Mouse (Mus musculus): ENCODE data around the gene Gm45234.
"Not testable (repeated sequence)": the region's sequence is repeated elsewhere in the genome, so short reads cannot be mapped to it uniquely, and the experiment has no call there.

Gene Gm45234

GRCm38 (mm10) chr6:124755831-124756595, at the start of gene Gm45234, which contains the start of gene Atn1:
Gene Gm45234, minus strand, starts transcription at chr6:124756021.
Gene Atn1, minus strand, starts transcription at chr6:124756524.
- in situ Hi-C loops (cut with MboI, MseI): loop anchor here in 1 of 2 experiments (5.0 kb wide), 1 partner anchor 44 kb away; the partner anchor contains the start of genes Emg1 and Phb2

DNA sequence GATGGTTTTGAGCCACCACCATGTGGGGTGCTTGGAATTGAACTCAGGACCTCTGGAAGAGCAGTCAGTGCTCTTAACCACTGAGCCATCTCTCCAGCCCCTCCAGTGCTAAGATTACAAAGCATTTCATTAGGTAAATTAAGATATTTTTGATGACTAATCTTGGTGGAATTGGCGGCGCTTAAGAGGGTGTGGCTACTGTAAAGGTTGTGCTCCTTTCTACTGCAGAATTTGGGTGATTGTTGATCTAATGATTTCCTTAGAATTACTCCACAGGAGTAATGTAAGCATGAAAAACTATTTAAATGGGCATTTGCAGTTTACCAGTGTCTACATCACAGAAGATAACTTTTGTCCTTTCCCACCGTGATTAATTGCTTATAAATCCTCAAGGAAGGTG, 48.5 kb upstream of the Gm45234 start:
- in situ Hi-C loops (cut with MboI, MseI): no loop called here

DNA sequence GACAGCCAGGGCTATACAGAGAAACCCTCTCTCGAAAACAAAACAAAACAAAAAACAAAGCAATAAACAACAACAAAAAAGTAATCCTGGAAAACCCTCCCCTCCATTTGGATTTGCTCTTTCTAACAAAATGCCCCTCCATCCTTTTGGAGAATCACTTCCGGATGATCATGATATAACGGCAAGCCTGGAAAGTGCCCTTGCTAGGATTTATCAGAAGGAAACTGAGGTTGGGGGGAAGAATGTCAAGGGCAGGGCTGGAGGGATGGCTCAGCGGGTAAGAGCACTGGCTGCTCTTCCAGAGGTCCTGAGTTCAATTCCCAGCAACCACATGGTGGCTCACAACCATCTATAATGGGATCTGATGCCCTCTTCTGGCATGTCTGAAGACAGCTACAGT, 47.9 kb upstream of the Gm45234 start:
- in situ Hi-C loops (cut with MboI, MseI): not testable (repeated sequence)

DNA sequence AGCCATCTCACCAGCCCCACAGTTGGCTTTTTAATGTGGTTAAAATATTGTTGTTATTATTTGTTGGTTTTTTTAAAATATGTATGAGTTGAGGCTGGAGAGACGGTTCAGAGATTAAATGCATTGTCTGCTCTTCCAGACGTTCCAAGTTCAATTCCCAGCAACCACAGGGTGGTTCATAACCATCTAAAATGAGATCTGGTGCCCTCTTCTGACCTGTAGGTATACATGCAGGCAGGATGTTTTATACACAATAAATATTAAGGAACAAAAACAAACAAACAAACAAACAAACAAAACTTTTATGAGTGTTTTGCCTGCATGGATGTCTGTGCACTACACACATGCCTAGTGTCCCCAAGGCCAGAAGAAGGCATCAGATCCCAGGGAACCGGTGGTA, 47.2 kb upstream of the Gm45234 start:
- in situ Hi-C loops (cut with MboI, MseI): no loop called here

DNA sequence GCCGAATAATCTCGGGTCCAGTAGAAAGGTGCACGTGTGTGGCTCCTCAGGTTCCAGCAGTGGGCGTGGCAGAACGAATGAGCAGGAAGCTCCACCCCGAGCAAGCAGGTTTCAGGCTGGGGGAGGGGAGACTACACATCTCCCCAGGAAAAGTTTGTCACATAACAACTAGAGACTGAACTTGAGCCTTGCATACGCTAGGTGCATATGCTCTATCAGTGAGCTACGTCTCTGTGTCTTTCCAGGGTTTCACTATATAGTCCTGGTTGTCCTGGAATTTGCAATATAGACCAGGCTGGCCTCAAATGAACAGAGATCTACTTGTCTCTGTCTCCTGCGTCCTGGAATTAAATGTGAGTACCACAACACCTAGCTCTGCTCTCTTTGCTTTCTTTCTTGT, 46.6 kb upstream of the Gm45234 start:
- in situ Hi-C loops (cut with MboI, MseI): not testable (repeated sequence)

DNA sequence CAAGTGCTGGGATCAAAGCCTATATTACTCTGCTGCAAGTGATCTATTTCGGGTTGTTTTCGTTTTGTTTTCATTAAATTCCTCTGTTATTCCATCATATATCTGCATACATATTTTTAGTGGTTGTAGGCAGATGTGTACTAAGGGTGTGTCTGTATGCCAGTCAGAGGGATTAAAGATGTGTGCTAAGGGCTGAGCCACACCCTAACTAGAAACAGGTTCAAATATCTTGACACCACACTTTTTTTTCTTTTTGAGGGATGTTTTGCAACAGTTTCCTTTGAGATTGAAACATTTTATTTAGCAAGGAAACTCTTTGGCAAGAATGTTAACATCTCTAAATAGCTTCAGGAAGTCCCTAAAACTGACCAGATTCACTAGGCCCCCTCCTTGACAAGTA, 40.4 kb upstream of the Gm45234 start:
- in situ Hi-C loops (cut with MboI, MseI): loop anchor here in 1 of 2 experiments (25.0 kb wide), 1 partner anchor 759 kb away; no protein-coding TSS in a partner anchor

DNA sequence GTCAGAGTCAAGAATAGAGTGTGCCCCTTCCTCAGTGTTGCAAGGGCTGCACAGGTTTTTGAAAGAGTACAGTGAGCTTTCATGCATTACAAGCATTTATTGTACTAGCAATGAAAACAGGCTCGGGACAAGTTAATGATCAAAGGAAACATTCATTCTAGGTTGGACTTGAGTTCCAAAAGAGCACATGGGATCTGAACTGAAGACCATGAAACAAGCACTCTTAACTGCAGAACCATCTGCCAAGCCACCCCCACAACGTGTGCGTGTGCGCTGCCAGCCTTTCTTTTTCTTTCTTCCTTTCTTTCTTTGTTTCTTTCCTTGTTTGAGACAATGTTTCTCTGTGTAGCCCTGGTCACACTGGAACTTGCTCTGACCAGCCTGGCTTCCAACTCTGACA, 40.0 kb upstream of the Gm45234 start:
- in situ Hi-C loops (cut with MboI, MseI): loop anchor here in 1 of 2 experiments (25.0 kb wide), 1 partner anchor 758 kb away; no protein-coding TSS in a partner anchor

- in situ Hi-C loops (cut with MboI, MseI): loop anchor here in 1 of 2 experiments (25.0 kb wide), 1 partner anchor 755 kb away; no protein-coding TSS in a partner anchor
Observed at GRCm38 (mm10) chr6:124791911-124792310, 36.1 kb upstream of the Gm45234 start.

DNA sequence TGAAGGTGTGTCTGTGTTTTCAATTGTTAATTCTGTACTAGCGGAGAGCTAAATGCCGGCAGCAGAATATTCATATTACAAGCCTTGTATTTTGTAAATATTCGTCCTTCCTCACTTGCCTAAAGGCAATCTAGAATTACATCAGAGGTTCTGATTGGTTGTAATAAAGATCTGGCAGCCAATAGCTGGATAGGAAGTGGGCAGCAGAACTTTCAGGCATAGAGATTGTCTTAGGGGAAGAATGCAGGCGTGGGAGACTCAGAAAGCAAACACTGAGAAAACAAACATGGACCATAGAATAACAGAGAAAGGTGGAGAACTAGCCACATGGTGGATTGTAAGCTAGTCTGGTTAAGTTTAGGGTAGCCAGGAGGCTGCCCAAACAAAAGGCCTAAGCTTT, 34.3 kb upstream of the Gm45234 start:
- in situ Hi-C loops (cut with MboI, MseI): loop anchor here in 1 of 2 experiments (25.0 kb wide), 1 partner anchor 753 kb away; no protein-coding TSS in a partner anchor

DNA sequence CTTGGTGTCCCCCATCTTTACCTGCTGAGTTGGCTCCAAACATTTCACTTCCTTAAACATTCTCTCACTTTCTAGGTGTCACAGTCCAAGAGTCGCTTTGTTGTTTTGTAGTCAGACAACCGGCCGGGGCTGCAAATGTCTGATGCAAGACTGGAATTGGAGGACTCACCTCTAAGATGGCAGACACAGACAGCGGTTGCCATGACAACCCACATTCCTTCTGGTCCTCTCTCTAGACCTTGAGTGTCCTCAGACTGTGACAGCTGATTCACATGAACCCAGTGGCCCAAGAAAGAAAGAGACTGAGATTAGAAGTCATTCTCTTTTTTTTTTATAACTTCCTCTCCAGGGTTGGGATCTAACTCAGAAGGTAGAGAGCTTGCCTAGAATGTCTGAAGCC, 33.7 kb upstream of the Gm45234 start:
- in situ Hi-C loops (cut with MboI, MseI): loop anchor here in 1 of 2 experiments (25.0 kb wide), 1 partner anchor 752 kb away; no protein-coding TSS in a partner anchor

- in situ Hi-C loops (cut with MboI, MseI): loop anchor here in 1 of 2 experiments (25.0 kb wide), 1 partner anchor 750 kb away; no protein-coding TSS in a partner anchor
Observed at GRCm38 (mm10) chr6:124787722-124788121, 31.9 kb upstream of the Gm45234 start.

- in situ Hi-C loops (cut with MboI, MseI): loop anchor here in 1 of 2 experiments (25.0 kb wide), 1 partner anchor 750 kb away; no protein-coding TSS in a partner anchor
Observed at GRCm38 (mm10) chr6:124786756-124787420, 31.1 kb upstream of the Gm45234 start.

- in situ Hi-C loops (cut with MboI, MseI): loop anchor here in 1 of 2 experiments (25.0 kb wide), 1 partner anchor 745 kb away; no protein-coding TSS in a partner anchor
Observed at GRCm38 (mm10) chr6:124782436-124782835, 26.6 kb upstream of the Gm45234 start.

DNA sequence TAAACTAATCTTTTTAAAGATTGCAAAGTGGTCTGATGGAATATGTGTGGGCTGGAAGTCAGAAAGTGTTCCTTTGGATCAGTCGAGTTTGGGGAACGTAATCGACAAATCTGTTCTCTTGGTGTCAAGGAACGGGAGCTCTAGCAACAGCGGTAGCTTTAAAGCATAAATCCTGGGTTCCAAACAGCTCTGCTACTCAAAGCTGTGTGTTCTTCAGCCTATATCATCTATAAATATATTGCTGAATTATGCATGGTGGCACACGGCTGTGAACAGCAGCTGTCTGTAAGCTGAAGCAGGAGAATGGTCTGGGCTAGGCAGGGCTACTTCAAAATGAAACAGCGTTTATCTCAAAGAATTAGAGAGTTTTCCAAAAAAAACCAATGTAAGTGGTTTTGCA, 25.1 kb upstream of the Gm45234 start:
- in situ Hi-C loops (cut with MboI, MseI): loop anchor here in 1 of 2 experiments (25.0 kb wide), 1 partner anchor 744 kb away; no protein-coding TSS in a partner anchor

- in situ Hi-C loops (cut with MboI, MseI): loop anchor here in 1 of 2 experiments (25.0 kb wide), 1 partner anchor 743 kb away; no protein-coding TSS in a partner anchor
Observed at GRCm38 (mm10) chr6:124779984-124780416, 24.2 kb upstream of the Gm45234 start.

- in situ Hi-C loops (cut with MboI, MseI): loop anchor here in 1 of 2 experiments (25.0 kb wide), 1 partner anchor 742 kb away; no protein-coding TSS in a partner anchor
Observed at GRCm38 (mm10) chr6:124779222-124779983, 23.6 kb upstream of the Gm45234 start, which contains the start of gene Lrrc23. Gene Lrrc23, minus strand, starts transcription at chr6:124779727.

DNA sequence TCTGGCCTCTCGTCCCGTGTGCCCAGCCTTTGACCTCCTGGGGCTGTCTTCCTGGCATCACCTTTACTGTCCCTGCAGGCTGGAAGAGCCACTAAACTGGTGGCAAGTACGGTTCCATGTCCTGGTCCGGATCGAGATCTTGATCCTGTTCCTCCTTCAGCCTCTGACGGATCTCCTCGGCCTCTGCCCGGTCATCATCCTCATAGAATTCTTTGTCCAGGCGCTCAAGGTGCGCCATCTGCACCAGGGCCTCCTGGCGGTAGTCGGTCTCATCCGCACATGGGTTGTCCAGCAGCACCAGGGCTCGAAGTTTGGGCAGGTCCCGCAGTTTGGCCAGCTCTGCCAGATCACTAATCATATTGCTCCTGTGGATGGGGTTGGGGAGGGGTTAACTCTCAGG, 14.7 kb upstream of the Gm45234 start:
- in situ Hi-C loops (cut with MboI, MseI): no loop called here

DNA sequence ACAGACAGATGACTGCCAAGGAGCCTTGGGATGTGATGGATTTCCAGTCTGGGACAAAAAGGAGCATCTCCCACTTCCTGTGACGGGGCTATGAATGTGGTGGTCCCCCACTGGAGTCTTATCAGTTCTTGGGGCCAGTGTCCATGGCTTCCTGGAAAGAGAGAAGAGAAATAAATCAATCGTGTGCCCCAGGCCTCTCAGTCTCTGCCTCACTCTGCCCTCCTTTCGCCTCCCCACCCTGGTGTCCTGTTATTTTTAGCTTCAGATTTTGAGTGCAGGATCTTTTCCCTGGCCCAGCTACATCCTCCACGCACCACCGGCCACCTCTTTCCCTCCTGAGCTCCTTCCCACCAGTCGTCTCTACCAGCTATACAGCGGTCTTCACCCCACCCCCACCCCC, 14.2 kb upstream of the Gm45234 start:
- in situ Hi-C loops (cut with MboI, MseI): no loop called here

- in situ Hi-C loops (cut with MboI, MseI): no loop called here
Observed at GRCm38 (mm10) chr6:124769101-124769765, 13.4 kb upstream of the Gm45234 start, which contains the start of gene Eno2. Gene Eno2, minus strand, starts transcription at chr6:124769673.

- in situ Hi-C loops (cut with MboI, MseI): no loop called here
Observed at GRCm38 (mm10) chr6:124768704-124769044, 12.9 kb upstream of the Gm45234 start.
